Mouse (Mus musculus) induced T-regulatory cell, adult 2 months (primary cell): ENCODE results near the gene Tada2b.

Experiments
- DNase-seq: peaks from one replicate; pipeline ENCODE4 v3.0.0-alpha.2; 2012; ENCODE audit warnings: low read depth

The Tada2b gene

DNA sequence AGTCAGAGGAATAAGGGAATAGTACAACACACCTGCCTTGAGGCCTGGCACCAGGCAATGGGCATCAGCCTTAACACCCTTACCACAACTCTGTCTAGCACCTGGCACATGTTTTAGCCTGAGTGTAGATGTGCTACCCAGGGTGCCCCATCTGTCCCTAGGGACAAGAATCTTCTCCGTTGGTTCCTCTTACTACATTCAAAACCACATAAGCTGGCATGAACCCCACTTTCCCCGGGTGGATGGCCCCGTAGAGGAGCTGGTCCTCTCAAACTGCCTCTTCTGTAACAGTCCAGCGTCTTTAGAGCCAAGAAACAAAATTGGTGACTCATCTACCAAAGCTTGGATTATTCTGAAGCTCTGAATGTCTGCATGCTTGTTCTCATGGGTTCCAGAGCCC is 3.7 kb downstream of the Tada2b start:
- DNase-seq = no peak

DNA sequence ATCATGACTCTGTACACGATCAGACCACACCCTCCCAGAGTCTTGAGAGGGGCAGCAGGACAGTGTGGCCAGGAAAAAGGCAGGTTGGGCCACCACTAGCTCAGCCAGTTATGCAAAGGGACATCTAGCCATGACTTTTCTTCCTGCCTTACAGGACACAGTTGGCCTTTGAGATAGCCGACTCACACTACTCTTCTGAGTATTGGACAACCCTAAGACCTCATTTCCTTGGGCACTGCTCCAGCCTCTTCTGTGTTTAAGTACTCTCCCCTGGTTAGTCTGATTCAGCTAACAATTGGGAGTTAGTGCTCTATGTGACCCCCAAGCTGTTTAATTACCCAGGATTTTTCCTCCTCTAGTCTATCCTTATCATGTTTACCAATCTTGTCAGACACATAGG is 4.3 kb downstream of the Tada2b start:
- no peak for DNase-seq

DNA sequence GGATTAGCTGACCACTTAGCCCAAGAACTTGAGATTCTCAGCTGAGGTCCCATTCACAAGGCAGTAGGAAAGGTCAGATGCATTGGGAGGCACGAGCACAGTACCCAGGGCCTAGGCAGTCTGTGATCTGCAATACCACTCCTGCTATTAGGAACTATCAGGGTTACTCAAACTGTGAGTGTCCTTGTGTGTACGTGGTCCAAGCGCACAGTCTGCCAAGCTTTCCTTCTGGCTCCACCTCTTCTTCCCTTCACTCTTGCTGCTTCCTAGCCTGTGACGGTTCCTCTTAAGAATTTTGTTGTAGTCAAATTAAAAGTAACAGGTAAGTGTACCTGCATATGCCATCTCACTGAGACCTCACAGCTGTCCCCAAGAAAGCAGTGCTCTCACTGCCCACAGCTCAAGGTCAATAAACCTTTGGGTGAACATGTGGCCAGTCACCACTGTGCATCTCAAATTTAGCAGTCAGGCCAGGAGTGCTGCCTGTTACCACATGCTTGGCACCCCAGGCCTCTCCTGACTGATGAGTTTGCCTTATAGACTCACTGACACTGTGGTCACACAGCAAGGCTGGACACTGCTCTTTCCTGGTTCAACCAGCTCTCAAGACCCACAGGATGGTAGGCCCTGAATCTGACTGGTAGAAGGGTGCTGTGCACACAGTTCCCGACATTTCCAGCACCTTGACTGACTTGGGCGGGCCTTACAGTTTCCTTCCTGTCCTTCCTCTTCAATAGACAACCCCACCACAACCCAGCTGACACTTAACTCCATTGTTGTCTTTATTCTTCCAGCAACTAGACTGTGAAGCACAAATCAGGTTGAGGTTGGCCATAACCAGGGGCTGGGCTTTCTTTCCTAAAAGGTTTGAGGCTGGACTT is 5.3 kb downstream of the Tada2b start:
- no peak for DNase-seq

DNA sequence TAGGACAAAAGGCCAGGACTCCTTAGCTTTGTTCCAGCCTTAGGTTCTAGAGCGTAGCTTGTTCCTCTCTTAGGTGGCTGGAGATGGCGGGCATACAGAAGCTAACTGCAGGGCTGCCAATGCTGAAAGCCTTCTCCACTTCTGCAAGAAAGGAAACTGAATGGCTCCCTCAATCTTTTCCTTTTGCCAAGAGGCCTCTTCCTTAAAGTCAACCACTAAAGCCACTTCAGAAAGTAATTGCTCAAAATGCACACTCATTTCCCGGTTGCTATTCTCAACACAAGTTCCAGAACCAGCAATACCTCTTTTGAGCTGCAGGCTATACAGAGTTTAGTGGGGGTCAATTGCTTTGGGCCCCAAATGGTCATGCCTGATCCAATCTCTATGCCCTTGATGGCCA is 6.6 kb downstream of the Tada2b start:
- DNase-seq = no peak

- DNase-seq = peak; percentile 88
Observed at GRCm38 (mm10) chr5:36474283-36474682, 9.8 kb downstream of the Tada2b start.

DNA sequence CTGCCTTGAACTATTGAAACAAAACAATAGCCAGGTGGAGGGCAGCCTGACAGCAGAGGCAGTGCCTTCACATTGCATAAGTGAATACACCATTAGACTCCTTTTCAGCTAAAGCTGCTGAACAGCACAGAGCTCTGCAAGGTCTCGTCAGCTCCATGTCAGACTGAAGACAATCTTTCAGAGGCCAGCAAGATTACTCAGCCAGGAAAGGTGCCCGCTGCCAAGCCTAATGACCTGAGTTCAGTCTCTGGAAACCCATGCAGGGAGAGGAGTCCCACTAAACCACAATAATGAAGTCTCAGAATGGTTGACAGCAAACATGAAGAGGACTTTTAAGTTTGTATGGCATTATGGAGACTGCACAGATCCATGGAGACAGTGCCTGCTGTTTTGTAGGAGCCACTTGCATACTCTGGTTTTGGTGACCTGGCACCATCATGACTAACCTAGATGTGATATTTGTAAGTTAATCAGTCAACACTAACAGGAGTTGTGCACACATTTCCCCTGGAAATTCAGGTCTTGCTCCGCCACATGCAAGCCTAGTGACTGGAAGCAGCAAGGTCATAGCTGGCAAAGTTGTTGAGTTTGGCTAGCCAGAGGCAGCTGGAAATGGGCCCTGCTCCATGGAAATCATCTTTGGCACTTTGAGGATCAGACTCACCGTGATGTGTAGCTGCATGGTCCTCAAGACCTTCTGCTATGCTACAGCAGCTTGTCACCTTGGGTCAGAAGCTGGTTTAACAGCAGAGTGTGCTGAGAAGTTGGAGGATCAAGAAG is 11.0 kb downstream of the Tada2b start:
- no peak for DNase-seq

- no peak for DNase-seq
Observed at GRCm38 (mm10) chr5:36471206-36471605, 12.9 kb downstream of the Tada2b start.

DNA sequence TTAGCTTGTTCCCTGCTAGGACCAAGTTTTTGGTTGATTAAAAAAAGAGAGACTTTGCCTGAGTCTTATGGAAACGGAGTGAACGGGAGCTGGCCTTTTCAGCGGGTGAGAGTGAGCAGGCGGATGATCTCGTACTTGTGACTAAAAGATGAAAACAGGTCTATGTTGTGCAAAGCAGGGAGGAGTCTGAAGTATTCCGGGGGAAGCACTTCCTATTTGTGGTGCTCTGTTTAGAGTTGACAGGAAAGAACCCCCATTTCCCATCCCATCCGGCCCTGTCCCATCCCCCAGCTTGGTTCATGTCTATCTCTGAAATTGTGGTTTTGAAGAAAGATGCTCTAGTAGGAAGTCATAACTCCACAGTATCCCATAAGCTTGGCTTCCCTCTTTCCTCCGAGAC is 18.2 kb downstream of the Tada2b start:
- peak; percentile 41 for DNase-seq

DNA sequence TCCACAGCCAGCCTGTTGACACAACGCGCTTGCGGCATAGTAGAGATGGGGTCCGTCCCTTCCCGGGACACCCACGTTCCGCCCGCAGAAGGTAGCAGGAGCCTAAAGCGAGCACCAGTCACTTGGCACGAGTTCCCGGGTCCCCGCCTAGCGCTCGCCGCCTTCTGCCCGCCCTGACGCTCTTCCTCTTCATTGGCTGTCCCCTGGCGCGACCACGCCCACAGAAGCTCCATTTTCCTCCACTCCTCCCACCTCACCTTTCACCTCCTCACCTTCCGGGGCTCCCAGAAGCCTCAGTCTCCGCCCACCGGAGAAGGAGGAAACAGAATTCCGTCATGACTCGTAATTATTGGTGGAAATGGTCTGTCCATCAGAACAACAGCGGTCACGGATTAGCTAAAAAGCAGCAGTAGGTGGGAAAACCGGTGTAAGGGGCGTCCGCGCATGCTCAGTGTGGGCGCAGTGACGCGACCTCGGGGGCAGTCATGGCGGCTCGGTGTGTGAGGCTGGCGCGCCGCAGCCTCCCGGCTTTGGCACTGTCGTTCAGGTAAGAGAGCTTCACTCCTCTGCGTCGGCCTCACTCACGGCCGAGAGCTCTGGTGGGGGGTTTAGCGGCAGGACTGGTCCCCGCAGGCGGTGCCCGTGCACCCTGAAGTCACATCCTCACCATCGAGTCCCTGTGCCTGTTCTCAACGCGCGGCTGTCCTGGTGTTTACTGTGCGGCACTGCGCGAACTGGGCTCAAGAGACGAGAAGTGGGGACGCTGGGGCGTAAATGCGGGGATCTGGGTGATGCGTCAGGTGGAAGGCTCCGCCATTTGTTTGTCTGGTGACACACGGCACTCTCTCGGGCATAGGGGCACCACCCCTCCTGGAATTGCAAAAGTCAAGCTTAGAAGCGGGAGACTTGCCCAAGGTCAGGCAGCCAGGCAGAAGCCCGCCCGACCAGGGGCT is 19.1 kb downstream of the Tada2b start, which contains the start of gene Grpel1:
TSS of gene Grpel1 (plus strand) at position 290 of the 953 bp plus-strand sequence.
- peak; percentile 100 for DNase-seq

DNA sequence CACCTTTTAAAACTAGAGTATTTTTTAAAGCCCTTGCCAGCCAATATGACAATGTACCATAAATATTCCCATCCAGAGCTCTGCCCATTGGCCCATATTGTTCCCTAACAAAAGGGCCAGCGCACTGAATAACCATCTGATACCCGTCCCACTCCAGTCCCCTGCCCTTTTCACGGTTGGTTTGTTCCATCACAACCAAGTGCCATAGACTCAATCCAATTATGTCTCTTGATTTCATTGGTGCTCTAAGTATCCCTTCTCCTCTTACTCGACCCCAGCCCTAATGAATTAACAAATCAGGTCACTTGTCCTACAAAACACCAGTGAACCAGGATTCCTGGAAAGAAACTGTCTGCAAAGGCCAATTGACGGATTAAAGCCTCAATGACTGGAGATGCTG is 20.7 kb downstream of the Tada2b start:
- no peak for DNase-seq

DNA sequence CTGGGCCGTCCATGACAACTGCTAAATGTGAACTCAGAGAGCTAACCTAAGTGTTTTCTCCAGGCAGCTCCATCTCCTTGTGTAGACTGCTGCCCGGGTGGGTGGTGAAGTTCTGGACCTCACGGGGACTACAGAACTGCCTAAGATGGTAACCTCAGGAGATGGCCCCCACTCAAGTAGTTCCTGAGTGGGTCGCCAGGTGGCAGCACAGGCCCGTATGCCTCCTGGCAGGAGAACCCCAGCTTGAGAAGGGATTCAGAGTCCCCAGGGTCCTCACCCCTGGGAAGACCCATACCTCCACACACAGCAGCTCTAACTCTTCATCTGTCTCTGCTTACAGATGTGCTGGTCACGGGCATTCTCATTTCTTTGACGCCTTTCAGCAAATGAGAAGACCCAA is 21.3 kb downstream of the Tada2b start:
- peak; percentile 88 for DNase-seq

- DNase-seq = no peak
Observed at GRCm38 (mm10) chr5:36461231-36461630, 22.9 kb downstream of the Tada2b start.

- DNase-seq = no peak
Observed at GRCm38 (mm10) chr5:36460712-36461111, 23.4 kb downstream of the Tada2b start.

- peak; percentile 83 for DNase-seq
Observed at GRCm38 (mm10) chr5:36458926-36459325, 25.2 kb downstream of the Tada2b start.

DNA sequence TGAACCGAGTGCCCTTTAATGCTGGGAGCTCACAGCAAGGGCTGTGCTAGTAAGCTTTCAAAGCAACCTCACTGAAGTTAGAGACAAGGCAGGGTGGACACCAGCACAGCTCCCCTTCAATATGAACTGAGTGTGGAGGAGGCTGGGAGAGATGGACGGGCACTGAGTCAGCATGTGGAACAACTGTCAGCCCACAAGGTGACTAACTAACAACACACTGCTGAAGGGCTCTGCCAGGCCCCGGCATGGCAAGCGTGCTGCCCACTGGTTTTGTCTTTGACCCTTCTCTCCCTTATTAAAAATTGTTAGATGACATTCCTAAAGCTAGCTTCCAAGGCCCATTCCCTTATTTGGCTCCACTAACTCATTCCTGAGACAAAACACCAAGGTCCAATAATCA is 26.4 kb downstream of the Tada2b start:
- no peak for DNase-seq

DNA sequence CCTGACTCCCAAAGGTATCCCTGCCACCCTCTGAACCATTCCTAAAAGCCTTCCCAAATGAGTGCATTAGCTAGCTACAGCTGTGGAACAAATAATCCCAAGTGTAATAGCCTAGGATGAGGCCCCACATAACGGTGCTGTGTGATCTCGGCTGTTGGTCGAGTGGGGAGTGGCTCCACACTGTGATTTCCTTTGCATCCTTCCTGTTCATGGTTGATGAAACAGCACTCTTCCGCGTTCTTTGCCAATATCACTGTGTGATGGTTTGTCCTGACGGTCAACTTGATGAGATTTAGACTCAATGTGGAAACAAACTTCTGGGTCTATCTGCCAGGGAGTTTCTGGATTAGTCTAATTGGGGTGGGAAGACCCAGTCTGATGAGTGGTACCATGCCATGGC is 31.3 kb downstream of the Tada2b start:
- no peak for DNase-seq

DNA sequence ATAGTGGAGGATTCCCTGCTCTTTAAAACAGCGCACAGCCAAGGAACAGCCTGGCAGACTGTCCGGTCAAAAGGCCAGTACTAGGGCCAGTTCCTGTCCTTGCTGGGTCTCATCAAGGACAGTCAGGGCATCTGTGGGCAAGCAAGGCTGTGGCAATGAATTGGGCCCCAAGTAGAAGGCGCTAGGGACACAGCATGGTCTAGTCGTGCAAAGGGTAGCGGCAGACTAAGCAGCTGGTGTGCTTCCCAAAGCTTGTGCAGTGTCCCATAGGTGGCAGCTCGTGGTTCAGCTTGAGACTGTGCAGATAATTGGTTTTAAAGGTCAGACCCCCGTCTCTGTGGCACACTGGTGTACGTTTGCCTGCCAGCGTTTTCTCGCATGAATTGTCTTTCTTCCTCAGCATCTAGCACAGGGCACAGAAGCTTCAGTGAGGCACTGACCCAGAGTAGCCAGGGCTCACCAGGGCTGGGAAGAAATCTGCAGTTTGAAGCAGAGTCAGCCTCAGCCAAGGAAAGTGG is 32.2 kb downstream of the Tada2b start:
- DNase-seq = no peak

DNA sequence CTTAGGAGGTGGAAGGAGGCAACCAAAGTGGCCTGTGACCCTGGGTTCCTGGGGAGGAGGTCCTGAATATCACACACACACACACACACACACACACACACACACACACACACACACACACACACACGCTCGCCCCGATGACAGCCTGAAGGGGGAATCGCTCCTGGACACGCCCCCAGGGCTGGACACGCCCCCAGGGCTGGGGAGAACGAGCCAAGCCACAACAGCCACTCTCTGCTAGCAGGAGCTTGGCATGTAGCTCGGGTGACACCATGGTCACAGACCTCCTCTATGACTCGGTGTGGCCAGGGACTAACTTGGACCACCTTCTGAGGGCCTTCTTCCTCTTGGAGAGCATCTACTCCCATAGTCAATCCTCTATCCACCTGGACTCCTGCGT is 33.0 kb downstream of the Tada2b start:
- peak; percentile 22 for DNase-seq

- DNase-seq = no peak
Observed at GRCm38 (mm10) chr5:36449710-36450358, 34.3 kb downstream of the Tada2b start.

DNA sequence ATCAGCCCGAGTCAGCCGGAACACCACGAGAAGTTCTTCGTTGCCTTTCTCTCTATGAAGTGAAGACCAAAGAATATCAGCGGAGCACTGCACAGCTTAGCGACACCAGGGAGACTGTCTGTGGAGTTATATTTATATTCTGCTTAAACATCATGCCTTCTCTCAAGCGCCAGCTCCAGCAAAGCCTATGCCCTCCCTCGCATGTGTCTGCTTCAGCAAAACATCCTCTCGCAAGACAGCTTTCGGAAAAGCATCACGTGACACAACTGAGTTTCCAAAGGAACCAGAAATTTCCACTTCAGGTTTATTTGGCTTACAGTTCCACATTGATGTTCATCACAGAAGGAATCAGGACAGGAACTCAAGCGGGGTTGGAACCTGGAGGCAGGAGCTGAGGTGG is 36.2 kb downstream of the Tada2b start:
- no peak for DNase-seq

DNA sequence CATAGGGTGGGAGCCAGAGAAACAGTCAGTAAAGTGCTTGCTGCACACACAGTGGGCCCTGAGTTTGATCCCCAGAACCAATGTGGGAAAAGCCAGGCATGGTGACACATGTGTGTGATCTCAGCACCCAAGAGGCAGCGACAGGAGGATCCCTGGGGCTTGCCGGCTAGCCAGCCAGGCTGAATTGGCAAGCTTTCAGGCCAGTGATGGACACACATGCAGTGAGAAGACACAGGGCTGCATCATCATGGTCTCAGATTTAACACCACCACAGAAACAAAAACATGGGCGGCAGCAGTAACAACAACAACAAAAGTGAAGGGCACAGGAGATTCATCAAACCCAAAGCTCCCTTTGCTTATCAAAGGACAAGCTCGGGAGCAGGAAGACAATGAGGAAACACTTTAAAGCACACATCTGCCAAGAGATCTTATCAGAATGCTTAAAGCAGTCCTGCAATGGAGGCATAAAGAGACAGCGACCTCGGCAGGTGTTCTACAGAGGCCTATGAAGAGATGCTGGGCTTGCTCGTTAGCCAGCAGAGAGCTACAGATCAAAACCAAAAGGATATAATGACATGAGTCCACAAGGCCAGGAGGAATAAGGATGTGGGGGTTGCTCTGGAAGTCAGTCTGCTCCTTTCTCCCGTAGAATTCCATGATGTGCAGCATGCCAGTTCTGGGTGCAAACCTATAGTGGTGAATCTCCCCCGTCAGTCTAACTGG is 37.8 kb downstream of the Tada2b start:
- no peak for DNase-seq
